Mouse (Mus musculus) myocyte (in vitro differentiated cells): ENCODE data around the gene Tmprss9. TPM values are rescaled to one million over a fixed set of nuclear protein-coding genes. Genes with fewer than 3 reads are reported as not detected.
A peak's percentile ranks its signal among the peaks of the same experiment; 100 is the strongest.

Source experiments
- H3K27me3 ChIP-seq: one replicate; pipeline ENCODE4 v1.6.1; 2011; ENCODE audit not compliant: control insufficient read depth, insufficient read depth, insufficient read length
- H3K36me3 ChIP-seq: one replicate; pipeline ENCODE4 v1.6.1; 2011; ENCODE audit not compliant: control insufficient read depth, insufficient read depth
- H3K4me2 ChIP-seq: one replicate; pipeline ENCODE4 v1.6.1; 2011; ENCODE audit warnings: low read depth, control low read depth
- H3K4me3 ChIP-seq: one replicate; pipeline ENCODE4 v1.5.1; 2011; ENCODE audit warnings: mild to moderate bottlenecking, control low read depth, moderate library complexity
- H3K79me2 ChIP-seq: one replicate; pipeline ENCODE4 v1.6.1; 2011; ENCODE audit not compliant: control insufficient read depth, insufficient read depth
- H3ac ChIP-seq: one replicate; pipeline ENCODE4 v1.6.1; 2011; ENCODE audit not compliant: control insufficient read depth, insufficient read length
- CEBPB ChIP-seq: IDR thresholded peaks from 2 replicates; pipeline ENCODE4 v1.6.1; 2011; ENCODE audit warnings: mild to moderate bottlenecking, moderate library complexity; ENCODE audit not compliant: poor library complexity, insufficient read depth, severe bottlenecking
- E2F4 ChIP-seq: IDR thresholded peaks from one replicate; pipeline ENCODE4 v1.6.1; 2011; ENCODE audit warnings: mild to moderate bottlenecking, control low read depth, moderate library complexity; ENCODE audit not compliant: insufficient read depth
- MAX ChIP-seq: IDR thresholded peaks from one replicate; pipeline ENCODE4 v1.6.1; 2011; ENCODE audit warnings: low read depth, mild to moderate bottlenecking, control low read depth
- MYOD1 ChIP-seq, 3 experiments: IDR thresholded peaks; one replicate each; pipeline ENCODE4 v1.6.1; 2011; ENCODE audit warnings: control low read depth in 2 of 3, low read depth in 2 of 3, mild to moderate bottlenecking in 2 of 3, moderate library complexity in 1 of 3; ENCODE audit not compliant: insufficient read length in 2 of 3, control insufficient read depth in 1 of 3
- MYOG ChIP-seq, 3 experiments: IDR thresholded peaks; one replicate each; pipeline ENCODE4 v1.6.1; 2011; ENCODE audit warnings: control low read depth in 2 of 3, low read depth in 2 of 3, mild to moderate bottlenecking in 2 of 3; ENCODE audit not compliant: insufficient read length in 2 of 3, control insufficient read depth in 1 of 3, insufficient read depth in 1 of 3
- POLR2A ChIP-seq: IDR thresholded peaks from one replicate; pipeline ENCODE4 v1.6.1; 2011; ENCODE audit warnings: low read depth, mild to moderate bottlenecking, control low read depth, moderate library complexity; ENCODE audit not compliant: insufficient read length
- POLR2AphosphoS2 ChIP-seq: IDR thresholded peaks from one replicate; pipeline ENCODE4 v1.6.1; 2011; ENCODE audit warnings: low read depth, control low read depth; ENCODE audit not compliant: insufficient read length
- REST ChIP-seq: IDR thresholded peaks from one replicate; pipeline ENCODE4 v1.6.1; 2011; ENCODE audit warnings: mild to moderate bottlenecking, control low read depth, moderate library complexity; ENCODE audit not compliant: insufficient read depth, insufficient read length
- SRF ChIP-seq: IDR thresholded peaks from one replicate; pipeline ENCODE4 v1.6.1; 2011; ENCODE audit warnings: low read depth; ENCODE audit not compliant: control insufficient read depth, insufficient read length
- TCF12 ChIP-seq: IDR thresholded peaks from one replicate; pipeline ENCODE4 v1.6.1; 2011; ENCODE audit warnings: mild to moderate bottlenecking, control low read depth; ENCODE audit not compliant: poor library complexity, insufficient read depth, severe bottlenecking
- TCF3 ChIP-seq: IDR thresholded peaks from one replicate; pipeline ENCODE4 v1.6.1; 2011; ENCODE audit warnings: low read depth, control low read depth; ENCODE audit not compliant: insufficient read length
- USF1 ChIP-seq: IDR thresholded peaks from one replicate; pipeline ENCODE4 v1.6.1; 2011; ENCODE audit warnings: low read depth, mild to moderate bottlenecking, control low read depth, moderate library complexity
- polyA plus RNA-seq: library from polyadenylated mRNA; unstranded; fragments of >200 nt; fragmentation: generic; extraction: Trizol; gene quantifications from one replicate; pipeline ENCODE4 v1.2.1, GENCODE M21; 2012; ENCODE audit warnings: missing spikeins

The Tmprss9 gene
- polyA plus RNA-seq, 1 experiment, result 0.05 TPM

GRCm38 (mm10) chr10:80929299-80930226 lies 57.9 kb downstream of the Tmprss9 start, which contains the start of gene Gadd45b:
Gene Gadd45b, plus strand, starts transcription at chr10:80930073.
- Histone ChIP-seq H3K79me2 (peaks cover 12% of the 10 kb centered on the region), H3K27me3 (no peaks in the 10 kb centered on the region), H3K4me3 (peak within 1 kb of the TSS; percentile 97), H3ac (peak within 1 kb of the TSS; percentile 42), H3K36me3 (no peaks in the 10 kb centered on the region), H3K4me2 (peak within 1 kb of the TSS; percentile 97)
- TF ChIP-seq TCF3 (peak; percentile 1), POLR2A (peak; percentile 92), CEBPB (peak; percentile 73; the same call in 1 of the 2 replicates), E2F4 (peak; percentile 43), MYOG (IDR thresholded peaks at IDR 0.05; ENCODE audit: control insufficient read depth in 1 of 3, insufficient read depth in 1 of 3, insufficient read length in 2 of 3, low read depth in 2 of 3) (peak in 1 of 3 experiments; percentile 41), MYOD1 (IDR thresholded peaks at IDR 0.05; ENCODE audit: control insufficient read depth in 1 of 3, insufficient read length in 2 of 3, low read depth in 2 of 3) (no peak), MAX (no peak), POLR2AphosphoS2 (peak; percentile 94), REST (peak; percentile 10), USF1 (peak; percentile 32)

DNA sequence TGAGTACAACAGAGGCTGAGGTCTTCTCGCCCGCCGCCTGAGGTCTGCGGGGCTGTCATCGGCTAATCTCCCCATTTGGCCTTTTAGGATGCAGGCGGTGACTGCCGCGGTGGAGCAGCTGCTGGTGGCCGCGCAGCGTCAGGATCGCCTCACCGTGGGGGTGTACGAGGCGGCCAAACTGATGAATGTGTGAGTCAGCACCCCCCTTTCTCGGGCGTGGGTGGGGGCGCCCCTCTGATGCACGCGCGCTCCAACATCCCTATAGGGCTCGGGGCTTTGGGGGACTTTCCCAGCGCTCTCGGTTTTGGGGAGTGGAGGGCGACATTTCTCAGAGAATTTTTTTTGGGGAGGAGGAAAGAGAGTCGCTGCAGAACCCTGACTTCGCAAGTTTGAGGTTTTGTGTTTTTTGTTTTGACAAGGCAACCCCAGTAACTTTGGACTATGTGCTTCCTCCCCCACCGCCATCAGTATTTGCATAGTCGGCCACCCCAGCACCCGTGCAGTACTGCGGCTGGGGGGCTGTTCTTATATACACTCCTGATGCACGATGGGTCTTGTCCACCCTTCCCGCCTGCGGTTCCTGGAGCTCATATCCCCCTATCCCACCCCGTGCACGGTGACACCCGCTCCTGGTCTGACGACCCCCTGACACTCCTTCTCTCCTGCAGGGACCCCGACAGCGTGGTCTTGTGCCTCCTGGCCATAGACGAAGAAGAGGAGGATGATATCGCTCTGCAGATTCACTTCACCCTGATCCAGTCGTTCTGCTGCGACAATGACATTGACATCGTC lies 58.9 kb downstream of the Tmprss9 start:
- peaks cover 12% of the 10 kb centered on the region for H3K79me2 ChIP-seq
- H3ac ChIP-seq, result peak overlapping the region; percentile 42
- no peaks in the 10 kb centered on the region for H3K36me3 ChIP-seq
- H3K27me3 ChIP-seq, result no peaks in the 10 kb centered on the region
- H3K4me3 ChIP-seq, result peak overlapping the region; percentile 97
- TF ChIP-seq CEBPB, result no peak
- TF ChIP-seq POLR2A, result peak; percentile 17
- TF ChIP-seq E2F4, result no peak
- peak; percentile 76 for TF ChIP-seq SRF
- no peak for TF ChIP-seq REST
- TF ChIP-seq MYOD1 (IDR thresholded peaks at IDR 0.05; ENCODE audit: control insufficient read depth in 1 of 3, insufficient read length in 2 of 3, low read depth in 2 of 3), result peak in 2 of 3 experiments; percentile 86 to 97
- peak; percentile 80 for TF ChIP-seq TCF3
- TF ChIP-seq MYOG (IDR thresholded peaks at IDR 0.05; ENCODE audit: control insufficient read depth in 1 of 3, insufficient read depth in 1 of 3, insufficient read length in 2 of 3, low read depth in 2 of 3), result peak in 2 of 3 experiments; percentile 90 to 96
- no peak for TF ChIP-seq MAX
- no peak for TF ChIP-seq POLR2AphosphoS2
- TF ChIP-seq TCF12, result no peak
- TF ChIP-seq USF1, result no peak
- H3K4me2 ChIP-seq, result peak overlapping the region; percentile 90

DNA sequence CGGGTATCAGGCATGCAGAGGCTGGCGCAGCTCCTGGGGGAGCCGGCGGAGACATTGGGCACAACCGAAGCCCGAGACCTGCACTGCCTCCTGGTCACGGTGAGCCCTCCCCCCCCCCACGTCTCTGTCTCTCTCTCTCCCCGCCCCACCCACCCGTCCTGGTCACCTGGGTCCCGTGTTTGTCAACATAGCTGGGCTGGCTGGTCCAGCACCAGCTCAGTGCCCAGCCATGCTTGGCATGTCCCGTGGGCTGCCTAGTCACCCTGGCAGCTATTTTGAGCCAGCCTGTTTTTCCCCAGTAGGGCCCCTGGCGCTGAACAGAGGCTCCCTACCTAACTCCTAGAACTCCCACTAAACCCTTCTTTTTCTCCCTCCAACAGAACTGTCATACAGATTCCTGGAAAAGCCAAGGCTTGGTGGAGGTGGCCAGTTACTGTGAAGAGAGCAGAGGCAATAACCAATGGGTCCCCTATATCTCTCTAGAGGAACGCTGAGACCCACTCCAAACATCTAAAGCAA lies 59.6 kb downstream of the Tmprss9 start:
- peak overlapping the region; percentile 96 for H3K4me2 ChIP-seq
- TF ChIP-seq CEBPB (no peak), POLR2AphosphoS2 (peak; percentile 47), TCF12 (no peak), USF1 (no peak), SRF (no peak), MYOG (IDR thresholded peaks at IDR 0.05; ENCODE audit: control insufficient read depth in 1 of 3, insufficient read depth in 1 of 3, insufficient read length in 2 of 3, low read depth in 2 of 3) (peak in 1 of 3 experiments; percentile 55), POLR2A (peak; percentile 30), MYOD1 (IDR thresholded peaks at IDR 0.05; ENCODE audit: control insufficient read depth in 1 of 3, insufficient read length in 2 of 3, low read depth in 2 of 3) (no peak)
- H3K4me3 ChIP-seq, result peak overlapping the region; percentile 97
- peaks cover 12% of the 10 kb centered on the region for H3K79me2 ChIP-seq
- H3K27me3 ChIP-seq, result no peaks in the 10 kb centered on the region
- peak overlapping the region; percentile 42 for H3ac ChIP-seq
- H3K36me3 ChIP-seq, result no peaks in the 10 kb centered on the region

- Histone ChIP-seq H3K36me3 (no peaks in the 10 kb centered on the region), H3K79me2 (peaks cover 12% of the 10 kb centered on the region), H3ac (peak overlapping the region; percentile 42), H3K27me3 (no peaks in the 10 kb centered on the region), H3K4me3 (peak overlapping the region; percentile 97), H3K4me2 (peak overlapping the region; percentile 96)
- TF ChIP-seq POLR2A (peak; percentile 22), MYOD1 (IDR thresholded peaks at IDR 0.05; ENCODE audit: control insufficient read depth in 1 of 3, insufficient read length in 2 of 3, low read depth in 2 of 3) (no peak), POLR2AphosphoS2 (peak; percentile 64)
Observed at GRCm38 (mm10) chr10:80931695-80932094, 60.0 kb downstream of the Tmprss9 start.
